ENCODE assay signal across 8 mouse cellular contexts in the genomic region with DNA sequence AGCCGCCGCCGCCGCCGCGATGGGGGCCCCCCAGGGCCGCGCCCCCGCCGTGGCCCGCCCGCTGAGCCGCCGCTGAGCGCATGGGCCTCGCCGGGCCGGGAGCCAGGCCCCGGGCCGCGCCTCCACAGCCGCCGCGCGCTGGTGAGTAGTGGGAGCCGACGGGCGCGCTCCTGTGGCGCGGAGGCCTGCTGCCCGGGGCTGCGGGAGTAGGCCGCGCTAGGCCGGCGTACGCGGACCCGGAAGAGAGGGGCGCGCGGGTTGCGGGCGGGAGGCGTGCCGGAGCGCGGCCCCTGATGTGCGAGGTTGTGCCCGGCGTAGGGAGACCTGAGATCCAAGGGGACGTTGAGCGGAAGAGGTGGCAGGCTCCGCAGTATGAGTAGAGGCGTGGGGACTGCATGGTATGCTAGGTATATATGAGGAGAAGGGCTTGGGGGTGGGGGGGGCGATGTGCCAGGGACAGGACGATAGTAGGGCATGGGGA. TPM values are rescaled to one million over a fixed set of nuclear protein-coding genes. Genes with fewer than 3 reads are reported as not detected.
DNase-seq lines count a peak whose midpoint lies in the region; ATAC-seq lines count a peak whose summit lies in the region.

No protein-coding gene starts in this region.

- peak overlapping the region; percentile 93 for H3K27ac ChIP-seq in forebrain, embryonic 13.5 days
- H3K27ac ChIP-seq in midbrain, embryonic 15.5 days, result peak overlapping the region; percentile 88

- peak overlapping the region; percentile 94 for H3K4me3 ChIP-seq in forebrain, embryonic 13.5 days
- H3K4me3 ChIP-seq in midbrain, embryonic 15.5 days, result peak overlapping the region; percentile 58

- peak overlapping the region; percentile 98 for H3K9ac ChIP-seq in forebrain, embryonic 13.5 days
- H3K9ac ChIP-seq in midbrain, embryonic 15.5 days, result peak overlapping the region; percentile 82

- under 1% methylated on average over 56 of the region's 58 CpGs for WGBS in forebrain, embryonic 13.5 days
- under 1% methylated on average over 55 of the region's 58 CpGs for WGBS in midbrain, embryonic 15.5 days

- H3K36me3 ChIP-seq in forebrain, embryonic 13.5 days (ENCODE audit: poor library complexity, severe bottlenecking), result peaks cover 18% of the 10 kb centered on the region
- peaks cover 12% of the 10 kb centered on the region; the same call in 1 of the 2 replicates for H3K36me3 ChIP-seq in midbrain, embryonic 15.5 days (replicated peaks)

- H3K4me2 ChIP-seq in forebrain, embryonic 13.5 days, result peak overlapping the region; percentile 89
- peak overlapping the region; percentile 72 for H3K4me2 ChIP-seq in midbrain, embryonic 15.5 days

- peak; percentile 43 to 62 for DNase-seq in gastrocnemius, adult 8-10 months (ENCODE audit: low spot score in 2 of 2)
- DNase-seq in gastrocnemius, adult 18-20 months (ENCODE audit: low spot score), result no peak
- peak; percentile 42 for DNase-seq in urinary bladder, postnatal 14 days (ENCODE audit: low spot score)
- no peak for DNase-seq in urinary bladder, adult 2 months (ENCODE audit: low spot score)
- peak; percentile 67 to 79 for DNase-seq in kidney, postnatal 4 days
- no peak for DNase-seq in ovary, postnatal 10 days (ENCODE audit: low spot score)

- H3K27me3 ChIP-seq in forebrain, embryonic 13.5 days, result no peaks in the 10 kb centered on the region
- H3K27me3 ChIP-seq in midbrain, embryonic 15.5 days (replicated peaks), result no peaks in the 10 kb centered on the region

- H3K4me1 ChIP-seq in forebrain, embryonic 13.5 days, result peaks cover 31% of the 10 kb centered on the region
- peaks cover 47% of the 10 kb centered on the region for H3K4me1 ChIP-seq in midbrain, embryonic 15.5 days

- peak; percentile 71 for ATAC-seq in forebrain, embryonic 13.5 days
- peak; percentile 74 for ATAC-seq in midbrain, embryonic 15.5 days (replicated peaks)

- no peaks in the 10 kb centered on the region for H3K9me3 ChIP-seq in forebrain, embryonic 13.5 days (replicated peaks)
- H3K9me3 ChIP-seq in midbrain, embryonic 15.5 days, result no peaks in the 10 kb centered on the region

RNA-seq across cellular contexts. Expression of a gene that starts 0.5 kb away (rescaled TPM):
- 10 to 100 TPM; 15.4 to 19.8 (median 17.7) TPM for total RNA-seq in gastrocnemius, adult 8-10 months (2022)
- total RNA-seq in gastrocnemius, adult 18-20 months (2021), result 10 to 100 TPM; 15.7 to 18.2 TPM
- polyA plus RNA-seq in urinary bladder, adult 2 months (2012; rRNA removed), result 22.2 and 24.4 TPM in 2 replicates
- 9.3 and 12.1 TPM in 2 replicates for polyA plus RNA-seq in forebrain, embryonic 13.5 days (2015; fragmentation: Nextera tagmentation; extraction: Ambion mirVana)
- 23.5 and 27.8 TPM in 2 replicates for polyA plus RNA-seq in midbrain, embryonic 15.5 days (2015; fragmentation: Nextera tagmentation; extraction: Ambion mirVana)

RNA-seq across cellular contexts. Expression of a gene that starts 15.6 kb away (rescaled TPM):
- 10 to 100 TPM; 62.7 to 72.1 (median 67.6) TPM for total RNA-seq in gastrocnemius, adult 8-10 months (2022)
- 10 to 100 TPM; 57.4 to 66.2 TPM for total RNA-seq in gastrocnemius, adult 18-20 months (2021)
- 62.8 and 76.4 TPM in 2 replicates for polyA plus RNA-seq in urinary bladder, adult 2 months (2012; rRNA removed)
- 230 and 241 TPM in 2 replicates for polyA plus RNA-seq in forebrain, embryonic 13.5 days (2015; fragmentation: Nextera tagmentation; extraction: Ambion mirVana)
- polyA plus RNA-seq in midbrain, embryonic 15.5 days (2015; fragmentation: Nextera tagmentation; extraction: Ambion mirVana), result 172 and 179 TPM in 2 replicates

RNA-seq across cellular contexts. Expression of a gene that starts 25.8 kb away (rescaled TPM):
- total RNA-seq in gastrocnemius, adult 8-10 months (2022), result 1 to 10 TPM; 2.6 to 4.1 (median 3.4) TPM
- total RNA-seq in gastrocnemius, adult 18-20 months (2021), result 1 to 10 TPM; 2.0 to 3.9 TPM
- polyA plus RNA-seq in urinary bladder, adult 2 months (2012; rRNA removed), result 17.1 and 21.8 TPM in 2 replicates
- 1.5 and 1.9 TPM in 2 replicates for polyA plus RNA-seq in forebrain, embryonic 13.5 days (2015; fragmentation: Nextera tagmentation; extraction: Ambion mirVana)
- 4.0 and 4.6 TPM in 2 replicates for polyA plus RNA-seq in midbrain, embryonic 15.5 days (2015; fragmentation: Nextera tagmentation; extraction: Ambion mirVana)

RNA-seq across cellular contexts. Expression of a gene that starts 43.5 kb away (rescaled TPM):
- total RNA-seq in gastrocnemius, adult 8-10 months (2022), result 1 to 10 TPM; 1.9 to 4.0 (median 2.8) TPM
- 1 to 10 TPM; 2.5 to 2.9 TPM for total RNA-seq in gastrocnemius, adult 18-20 months (2021)
- 13.9 and 20.6 TPM in 2 replicates for polyA plus RNA-seq in urinary bladder, adult 2 months (2012; rRNA removed)
- 53.0 and 55.8 TPM in 2 replicates for polyA plus RNA-seq in forebrain, embryonic 13.5 days (2015; fragmentation: Nextera tagmentation; extraction: Ambion mirVana)
- 24.7 and 25.1 TPM in 2 replicates for polyA plus RNA-seq in midbrain, embryonic 15.5 days (2015; fragmentation: Nextera tagmentation; extraction: Ambion mirVana)

RNA-seq across cellular contexts. Expression of a gene that starts 48.8 kb away (rescaled TPM):
- total RNA-seq in gastrocnemius, adult 8-10 months (2022), result 1 to 10 TPM; 2.8 to 4.2 (median 2.8) TPM
- total RNA-seq in gastrocnemius, adult 18-20 months (2021), result 1 to 10 TPM; 2.6 to 2.8 TPM
- polyA plus RNA-seq in urinary bladder, adult 2 months (2012; rRNA removed), result 81.4 and 105 TPM in 2 replicates
- 25.8 and 25.9 TPM in 2 replicates for polyA plus RNA-seq in forebrain, embryonic 13.5 days (2015; fragmentation: Nextera tagmentation; extraction: Ambion mirVana)
- 34.2 and 36.3 TPM in 2 replicates for polyA plus RNA-seq in midbrain, embryonic 15.5 days (2015; fragmentation: Nextera tagmentation; extraction: Ambion mirVana)

Comparison
In these comparisons a context has a peak if more than half of its experiments do, and no peak if none do; other contexts are left out.
1. DNase-seq: peak in gastrocnemius, adult 8-10 months (2 of 2), urinary bladder, postnatal 14 days (single experiment) and kidney, postnatal 4 days (2 of 2); none in gastrocnemius, adult 18-20 months (single experiment), urinary bladder, adult 2 months (single experiment) and ovary, postnatal 10 days (single experiment).